Mouse (Mus musculus) neural tube, embryonic 12.5 days (tissue): ENCODE measurements at regions not wholly inside any gene's neighbourhood (a gene's known extent, or its start where the extent isn't known, plus 50 kb on each side); places are given as distances from the start of the nearest gene placed in this dataset.

Experiments
- ATAC-seq: fragments of 200-750 bp; cut with Nextera tagmentation; 2 replicates; pipeline ENCODE4 v1.8.0; 2017; ENCODE audit warnings: low read depth, mild to moderate bottlenecking, moderate TSS enrichment, moderate library complexity; ENCODE audit not compliant: low FRiP score
- H3K27ac ChIP-seq: fragments of 300-500 bp; sonication (generic); 2 replicates; pipeline ENCODE4 v1.5.1; 2016
- H3K27me3 ChIP-seq: fragments of 300-500 bp; sonication (generic); replicated peaks from 2 replicates; pipeline ENCODE4 v1.6.1; 2016; ENCODE audit warnings: mild to moderate bottlenecking
- H3K36me3 ChIP-seq: fragments of 300-500 bp; sonication (generic); 2 replicates; pipeline ENCODE4 v1.6.1; 2016; ENCODE audit warnings: mild to moderate bottlenecking
- H3K4me1 ChIP-seq: fragments of 300-500 bp; sonication (generic); 2 replicates; pipeline ENCODE4 v1.6.1; 2016
- H3K4me2 ChIP-seq: fragments of 300-500 bp; sonication (generic); replicated peaks from 2 replicates; pipeline ENCODE4 v1.6.1; 2016; ENCODE audit warnings: mild to moderate bottlenecking
- H3K4me3 ChIP-seq: fragments of 300-500 bp; sonication (generic); 2 replicates; pipeline ENCODE4 v1.5.1; 2016
- H3K9ac ChIP-seq: fragments of 300-500 bp; sonication (generic); 2 replicates; pipeline ENCODE4 v1.6.1; 2016; ENCODE audit warnings: mild to moderate bottlenecking
- H3K9me3 ChIP-seq: fragments of 300-500 bp; sonication (generic); 2 replicates; pipeline ENCODE4 v1.6.1; 2016; ENCODE audit warnings: mild to moderate bottlenecking
- WGBS: fragments of 180-500 bp; shearing (Covaris S2); methylation state at CpG from one replicate; pipeline ENCODE4 v1.1.7; 2016; 5-methylcytosine and 5-hydroxymethylcytosine counted together

DNA sequence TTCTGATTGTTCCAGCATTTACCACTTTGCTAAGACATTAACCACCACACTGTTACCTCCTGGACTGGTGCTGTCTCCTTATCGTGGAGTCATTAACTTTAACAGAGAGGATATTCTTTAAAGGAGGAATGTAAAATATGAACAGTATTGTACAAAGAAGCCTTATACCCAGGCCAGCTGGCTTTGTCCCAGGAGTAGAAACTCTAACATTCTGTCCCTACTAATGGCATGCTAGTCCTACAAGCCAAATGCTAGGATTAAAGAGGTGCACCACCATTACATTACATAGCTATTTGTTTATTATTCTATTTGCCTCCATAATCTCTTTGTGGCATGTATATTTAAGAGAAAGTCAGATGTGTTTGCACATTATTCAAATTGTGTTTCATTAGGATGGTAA lies 288.8 kb downstream of the Gm28710 start:
- H3K27ac ChIP-seq: no peak overlapping the region
- no peaks in the 10 kb centered on the region for H3K36me3 ChIP-seq
- ATAC-seq: no peak
- H3K27me3 ChIP-seq: no peaks in the 10 kb centered on the region
- no peaks in the 10 kb centered on the region for H3K9me3 ChIP-seq
- no peak overlapping the region for H3K4me3 ChIP-seq
- no peak overlapping the region for H3K9ac ChIP-seq
- 76% methylated on average over 1 of the region's 1 CpGs for WGBS
- no peak overlapping the region for H3K4me2 ChIP-seq
- no peaks in the 10 kb centered on the region for H3K4me1 ChIP-seq

DNA sequence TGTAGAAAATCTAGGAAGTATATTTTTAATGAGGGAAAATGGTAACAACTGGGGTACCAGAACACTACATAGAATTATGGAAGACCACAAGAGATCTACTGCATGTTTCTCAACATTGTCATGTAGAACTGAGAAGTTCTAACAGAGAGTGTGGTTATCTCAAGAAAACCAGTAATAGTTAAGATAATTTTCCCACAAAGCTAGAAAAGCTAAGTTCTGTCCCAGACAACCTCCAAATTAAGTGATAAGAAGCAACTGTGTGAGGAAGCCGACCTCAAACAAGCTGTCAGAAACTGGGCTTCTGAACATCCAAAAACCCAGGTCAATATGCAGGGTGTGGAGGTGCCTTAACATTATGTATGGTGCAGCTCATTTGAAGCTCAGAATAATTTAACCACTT lies 261.4 kb upstream of the Speer4f2 start:
- H3K9ac ChIP-seq: no peak overlapping the region
- H3K27me3 ChIP-seq: no peaks in the 10 kb centered on the region
- no peak overlapping the region for H3K4me3 ChIP-seq
- no peak overlapping the region for H3K4me2 ChIP-seq
- H3K9me3 ChIP-seq: no peaks in the 10 kb centered on the region
- no peak overlapping the region for H3K27ac ChIP-seq
- ATAC-seq: no peak
- no peaks in the 10 kb centered on the region for H3K36me3 ChIP-seq
- 93% methylated on average over 1 of the region's 1 CpGs for WGBS
- no peaks in the 10 kb centered on the region for H3K4me1 ChIP-seq

DNA sequence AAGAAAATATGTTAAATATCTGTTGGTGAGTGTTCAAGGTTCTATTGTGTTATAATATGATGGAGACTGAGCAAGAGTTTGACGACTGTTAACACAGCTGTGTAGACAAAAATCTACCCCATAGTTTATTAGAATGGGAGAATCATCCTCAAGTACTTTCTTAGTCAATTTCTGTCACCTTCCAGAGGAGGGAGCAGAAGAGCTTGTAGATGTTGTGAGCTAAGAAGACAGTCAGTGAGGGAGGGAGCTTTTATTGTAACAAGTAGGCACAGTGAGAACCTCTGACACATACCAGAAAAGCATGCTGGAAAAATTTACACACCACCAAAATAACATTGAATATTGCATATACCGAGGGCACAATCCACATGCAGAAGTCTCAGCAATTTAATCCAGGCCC lies 261.0 kb upstream of the Speer4f2 start:
- no peak overlapping the region for H3K4me3 ChIP-seq
- H3K4me1 ChIP-seq: no peaks in the 10 kb centered on the region
- no peaks in the 10 kb centered on the region for H3K36me3 ChIP-seq
- H3K9ac ChIP-seq: no peak overlapping the region
- H3K9me3 ChIP-seq: no peaks in the 10 kb centered on the region
- 63% methylated on average over 2 of the region's 2 CpGs for WGBS
- ATAC-seq: no peak
- H3K27me3 ChIP-seq: no peaks in the 10 kb centered on the region
- H3K27ac ChIP-seq: no peak overlapping the region
- no peak overlapping the region for H3K4me2 ChIP-seq

DNA sequence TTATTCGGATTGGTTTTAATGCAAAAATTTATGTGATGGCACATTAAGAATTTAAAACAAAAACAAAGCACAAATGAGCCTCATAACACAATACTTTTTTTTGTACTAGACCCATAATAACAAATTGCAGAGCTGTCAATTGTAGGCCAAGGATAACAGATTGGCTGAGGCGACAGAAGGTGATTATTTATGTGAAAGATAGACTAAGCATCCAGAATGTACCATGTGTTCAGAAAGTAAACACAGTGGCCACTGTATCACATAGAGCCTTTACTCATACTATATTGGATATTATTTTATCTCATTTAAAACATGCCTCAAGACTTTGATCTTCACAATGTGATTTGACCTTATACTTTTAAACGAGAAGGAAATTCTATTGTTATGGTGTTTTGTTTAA lies 257.9 kb upstream of the Speer4f2 start:
- 81% methylated on average over 3 of the region's 3 CpGs for WGBS

DNA sequence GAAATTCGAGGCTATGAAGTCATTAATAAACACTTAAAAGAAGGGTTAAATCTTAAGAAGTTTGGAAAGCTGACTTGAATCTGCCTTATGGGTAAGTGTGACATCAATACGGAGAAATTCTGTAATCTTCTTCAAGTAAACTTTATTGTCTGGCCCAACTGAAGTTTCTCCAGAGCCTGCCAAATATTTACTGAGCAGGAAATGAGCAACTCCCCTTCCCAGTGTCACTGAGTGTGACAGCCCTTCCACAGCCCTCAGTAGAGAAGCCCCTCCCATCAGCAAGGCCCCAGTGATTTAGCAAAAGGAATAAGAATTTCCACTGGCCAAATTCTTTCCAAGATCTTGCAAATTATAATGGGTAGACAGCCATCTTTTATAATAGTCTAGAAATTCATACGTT lies 256.9 kb upstream of the Speer4f2 start:
- no peak for ATAC-seq
- WGBS: 77% methylated on average over 3 of the region's 3 CpGs

More for the DNA sequence above, 257.9 kb upstream of the Speer4f2 start:
- H3K4me3 ChIP-seq: no peak overlapping the region
- no peak overlapping the region for H3K27ac ChIP-seq
- no peaks in the 10 kb centered on the region for H3K4me1 ChIP-seq
- H3K9me3 ChIP-seq: no peaks in the 10 kb centered on the region
- H3K4me2 ChIP-seq: no peak overlapping the region
- H3K27me3 ChIP-seq: no peaks in the 10 kb centered on the region
- no peak overlapping the region for H3K9ac ChIP-seq
- H3K36me3 ChIP-seq: no peaks in the 10 kb centered on the region
- ATAC-seq: no peak

DNA sequence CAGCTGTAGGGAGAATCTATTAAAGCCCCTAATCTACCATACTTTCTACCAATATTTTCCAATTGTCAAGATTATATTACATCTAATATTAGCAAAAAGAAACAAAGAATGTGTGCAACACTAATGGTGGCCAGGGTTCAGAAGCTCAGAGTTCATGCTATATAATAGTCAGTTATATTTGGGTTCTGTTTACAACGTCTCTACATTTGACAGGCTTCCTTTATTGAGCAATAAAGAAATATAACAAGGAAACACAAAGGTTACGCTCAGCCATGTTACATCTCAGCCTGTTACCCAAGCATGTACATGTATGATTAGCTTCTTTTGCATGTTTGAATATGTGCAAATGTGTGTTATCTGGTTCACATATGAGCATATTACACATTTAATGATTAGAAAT lies 247.7 kb upstream of the Speer4f2 start:
- ATAC-seq: no peak
- Histone ChIP-seq H3K36me3 (no peaks in the 10 kb centered on the region), H3K4me3 (no peak overlapping the region), H3K4me2 (no peak overlapping the region), H3K27ac (no peak overlapping the region), H3K9ac (no peak overlapping the region), H3K4me1 (no peaks in the 10 kb centered on the region), H3K9me3 (no peaks in the 10 kb centered on the region), H3K27me3 (no peaks in the 10 kb centered on the region)
- 87% methylated on average over 2 of the region's 2 CpGs for WGBS

More for the DNA sequence above, 256.9 kb upstream of the Speer4f2 start:
- Histone ChIP-seq H3K9me3 (no peaks in the 10 kb centered on the region), H3K4me3 (no peak overlapping the region), H3K27me3 (no peaks in the 10 kb centered on the region), H3K4me2 (no peak overlapping the region), H3K36me3 (no peaks in the 10 kb centered on the region), H3K4me1 (no peaks in the 10 kb centered on the region), H3K27ac (no peak overlapping the region), H3K9ac (no peak overlapping the region)

DNA sequence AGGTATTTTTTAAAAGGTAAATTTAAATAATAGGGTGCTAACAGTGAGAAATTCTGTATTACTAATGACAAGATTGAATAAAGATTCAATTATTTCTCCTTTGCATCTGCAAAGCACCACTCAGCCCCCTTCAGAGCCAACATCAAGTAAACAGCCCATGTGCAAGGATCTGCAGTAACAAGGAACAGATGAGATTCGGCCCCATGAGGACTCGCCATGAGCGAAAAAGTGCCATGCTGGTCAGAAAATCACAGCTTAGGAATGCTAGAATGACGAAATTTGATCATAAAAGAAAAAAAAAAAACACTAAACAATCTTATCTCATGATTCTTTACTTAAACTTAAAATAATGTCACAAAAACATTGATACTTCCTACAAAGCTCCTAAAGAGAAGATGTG lies 245.5 kb upstream of the Speer4f2 start:
- Histone ChIP-seq H3K27ac (no peak overlapping the region), H3K4me2 (no peak overlapping the region), H3K9ac (no peak overlapping the region), H3K36me3 (no peaks in the 10 kb centered on the region), H3K27me3 (no peaks in the 10 kb centered on the region), H3K9me3 (no peaks in the 10 kb centered on the region), H3K4me1 (no peaks in the 10 kb centered on the region), H3K4me3 (no peak overlapping the region)
- WGBS: 79% methylated on average over 4 of the region's 4 CpGs
- no peak for ATAC-seq

DNA sequence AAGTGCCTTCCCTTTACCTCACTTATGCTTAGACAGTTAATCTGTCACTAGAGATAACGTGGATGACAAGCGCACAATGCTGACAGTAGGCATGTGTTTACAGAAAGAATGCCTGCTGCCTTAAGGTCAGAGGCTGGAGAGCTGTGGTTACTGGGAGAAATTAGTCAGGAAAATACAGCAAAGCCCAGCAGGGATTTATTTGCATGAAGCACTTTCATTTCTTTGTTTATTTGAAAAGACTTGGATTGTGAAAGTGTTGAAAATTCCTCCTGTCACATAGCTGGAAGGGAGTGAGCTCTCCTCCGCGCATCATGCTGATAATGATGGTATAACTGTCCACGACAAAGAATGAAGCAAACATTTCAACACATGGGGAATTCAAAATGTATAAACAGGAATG lies 237.5 kb upstream of the Speer4f2 start:
- no peaks in the 10 kb centered on the region for H3K27me3 ChIP-seq
- no peak for ATAC-seq
- no peaks in the 10 kb centered on the region for H3K36me3 ChIP-seq
- H3K27ac ChIP-seq: no peak overlapping the region
- no peaks in the 10 kb centered on the region for H3K4me1 ChIP-seq
- H3K4me3 ChIP-seq: no peak overlapping the region
- H3K4me2 ChIP-seq: no peak overlapping the region
- no peaks in the 10 kb centered on the region for H3K9me3 ChIP-seq
- WGBS: 76% methylated on average over 5 of the region's 5 CpGs
- H3K9ac ChIP-seq: no peak overlapping the region

DNA sequence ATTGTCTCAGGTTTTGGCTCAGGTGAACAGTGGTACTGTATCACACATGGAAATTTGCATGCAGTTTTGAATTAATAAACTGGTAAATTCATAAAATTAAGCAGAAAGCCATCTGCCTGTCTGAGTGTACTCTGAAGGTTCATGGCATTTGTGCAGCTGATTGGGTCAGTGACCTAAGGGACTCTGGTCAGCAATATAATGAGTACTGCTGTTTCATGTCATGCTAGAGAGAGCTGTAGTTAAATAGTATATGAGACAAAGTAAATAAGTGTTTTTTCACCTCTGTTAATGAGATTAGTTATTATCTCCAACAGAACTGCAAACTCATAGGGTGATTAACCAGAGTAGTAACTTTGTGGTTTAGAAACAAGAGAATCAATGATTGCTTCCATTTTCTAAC lies 231.4 kb upstream of the Speer4f2 start:
- Histone ChIP-seq H3K4me1 (no peaks in the 10 kb centered on the region), H3K27me3 (no peaks in the 10 kb centered on the region), H3K9me3 (no peaks in the 10 kb centered on the region), H3K4me3 (no peak overlapping the region), H3K4me2 (no peak overlapping the region), H3K27ac (no peak overlapping the region), H3K9ac (no peak overlapping the region), H3K36me3 (no peaks in the 10 kb centered on the region)
- no peak for ATAC-seq

DNA sequence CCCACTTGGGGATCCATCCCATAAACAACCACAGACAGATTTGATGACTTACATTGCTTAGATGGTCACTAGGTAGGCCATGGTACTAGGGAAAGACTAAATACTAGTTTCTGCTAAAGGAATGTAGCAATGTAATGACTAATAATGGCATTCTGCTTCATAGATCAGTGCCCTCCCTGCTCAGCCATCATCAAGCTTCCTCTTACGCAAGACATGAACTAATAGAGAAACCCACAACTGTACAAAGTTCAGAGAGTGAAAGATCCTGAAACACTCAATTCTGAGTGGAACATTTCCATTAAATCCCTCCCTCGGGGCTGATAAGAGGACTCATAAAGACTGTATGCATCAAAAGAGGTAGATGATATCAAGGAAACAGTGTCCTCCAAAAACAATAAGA lies 198.4 kb upstream of the Speer4f2 start:
- Histone ChIP-seq H3K9ac (no peak overlapping the region), H3K4me2 (no peak overlapping the region), H3K27ac (no peak overlapping the region), H3K36me3 (no peaks in the 10 kb centered on the region), H3K4me3 (no peak overlapping the region), H3K9me3 (no peaks in the 10 kb centered on the region), H3K4me1 (no peaks in the 10 kb centered on the region), H3K27me3 (no peaks in the 10 kb centered on the region)
- 84% methylated on average over 2 of the region's 2 CpGs for WGBS
- ATAC-seq: no peak

DNA sequence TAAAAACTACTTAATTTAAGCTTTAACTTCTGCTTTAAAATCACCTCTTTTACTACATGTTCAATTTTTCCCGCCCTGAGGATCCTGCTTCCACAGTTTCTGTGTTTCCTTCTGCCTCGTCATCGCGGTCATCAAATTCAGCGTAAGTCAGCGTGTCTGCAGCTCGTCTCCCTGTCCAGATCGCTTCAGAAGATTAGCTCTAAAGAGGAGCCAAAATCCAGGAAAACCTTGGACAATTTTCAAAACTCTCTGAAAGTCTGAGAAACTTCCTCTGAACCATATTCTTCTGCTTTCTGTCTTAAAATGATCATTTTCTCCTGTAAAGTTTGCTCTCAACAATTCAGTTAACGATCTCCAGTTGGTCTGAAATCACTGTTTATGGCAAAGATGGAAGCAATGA lies 196.2 kb upstream of the Speer4f2 start:
- Histone ChIP-seq H3K27ac (no peak overlapping the region), H3K9me3 (no peaks in the 10 kb centered on the region), H3K4me2 (no peak overlapping the region), H3K27me3 (no peaks in the 10 kb centered on the region), H3K36me3 (no peaks in the 10 kb centered on the region), H3K4me3 (no peak overlapping the region), H3K4me1 (no peaks in the 10 kb centered on the region), H3K9ac (no peak overlapping the region)
- ATAC-seq: no peak
- 88% methylated on average over 9 of the region's 9 CpGs for WGBS

DNA sequence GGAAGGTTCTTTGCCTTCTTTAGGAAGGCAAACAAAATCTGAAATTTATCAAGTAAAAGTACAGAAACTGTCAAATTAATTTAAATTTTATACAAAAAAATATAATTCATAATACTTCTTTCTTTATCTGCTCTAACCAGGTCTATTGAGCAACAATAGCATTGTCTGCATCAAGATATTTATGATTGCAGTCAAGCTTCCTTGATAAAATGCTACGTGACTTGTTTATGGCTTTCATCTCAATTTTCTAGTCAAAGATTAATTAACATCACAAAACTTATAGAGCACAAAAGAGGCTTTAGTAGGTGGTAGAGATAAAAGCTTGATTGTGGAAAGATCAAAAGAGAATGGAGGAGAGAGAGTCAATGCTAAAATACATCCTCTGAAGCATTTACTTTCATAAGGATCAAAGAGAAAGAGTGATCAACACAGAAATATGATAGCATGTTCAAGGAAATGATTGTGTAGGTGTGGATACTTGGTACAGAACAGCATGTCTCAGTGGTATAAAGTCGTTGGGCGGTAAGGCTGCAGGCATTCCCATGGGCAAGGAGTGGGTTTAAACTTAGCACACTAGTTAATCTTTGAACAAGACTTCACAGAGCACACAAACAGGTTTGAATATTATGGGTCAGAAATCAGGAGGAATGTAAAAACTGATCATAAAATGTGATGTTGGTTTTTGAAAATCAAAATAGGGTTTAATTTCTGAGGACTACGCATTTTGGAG lies 164.3 kb upstream of the Speer4f2 start:
- no peak for ATAC-seq
- H3K27me3 ChIP-seq: no peaks in the 10 kb centered on the region
- H3K9ac ChIP-seq: no peak overlapping the region
- H3K4me2 ChIP-seq: no peak overlapping the region
- no peaks in the 10 kb centered on the region for H3K36me3 ChIP-seq
- no peak overlapping the region for H3K4me3 ChIP-seq
- no peaks in the 10 kb centered on the region for H3K4me1 ChIP-seq
- WGBS: 70% methylated on average over 4 of the region's 4 CpGs
- H3K27ac ChIP-seq: no peak overlapping the region
- H3K9me3 ChIP-seq: no peaks in the 10 kb centered on the region

DNA sequence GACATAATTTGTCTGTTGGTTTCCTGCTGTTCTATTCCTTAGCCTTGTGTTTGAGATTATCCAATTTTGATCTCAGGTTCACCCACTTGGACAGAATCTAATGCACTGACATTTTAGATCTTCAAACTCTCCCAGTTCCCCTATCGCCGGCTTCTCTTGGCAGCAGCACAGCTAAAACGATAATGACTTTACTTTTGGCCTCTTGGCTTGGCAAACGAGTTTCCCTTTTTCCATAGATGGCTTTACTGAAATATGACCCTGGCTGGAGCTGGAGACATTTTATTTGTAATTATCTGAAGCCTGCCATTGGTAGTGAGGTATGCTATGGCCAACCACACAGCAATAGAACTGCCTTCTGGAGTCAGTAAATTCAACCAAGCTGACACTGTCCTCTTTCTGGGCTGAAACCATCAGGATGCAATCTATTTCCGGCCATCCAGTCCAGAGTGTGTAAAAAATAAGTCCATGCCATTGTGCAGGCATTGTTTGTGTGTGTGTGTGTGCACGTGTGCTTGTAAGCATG lies 162.2 kb upstream of the Speer4f2 start:
- Histone ChIP-seq H3K4me3 (no peak overlapping the region), H3K9ac (no peak overlapping the region), H3K4me2 (no peak overlapping the region), H3K27ac (no peak overlapping the region), H3K9me3 (no peaks in the 10 kb centered on the region), H3K4me1 (no peaks in the 10 kb centered on the region), H3K36me3 (no peaks in the 10 kb centered on the region), H3K27me3 (no peaks in the 10 kb centered on the region)
- ATAC-seq: no peak
- WGBS: 74% methylated on average over 6 of the region's 6 CpGs
